Mouse (Mus musculus): ENCODE measurements around the gene Ube3c. TPM values are rescaled to one million over a fixed set of nuclear protein-coding genes. Genes with fewer than 3 reads are reported as not detected.
"Not testable (repeated sequence)": the region's sequence is repeated elsewhere in the genome, so short reads cannot be mapped to it uniquely, and the experiment has no call there.

Ube3c gene
- polyA plus RNA-seq, 1 experiment from 2014 or later: 40.2 TPM

DNA sequence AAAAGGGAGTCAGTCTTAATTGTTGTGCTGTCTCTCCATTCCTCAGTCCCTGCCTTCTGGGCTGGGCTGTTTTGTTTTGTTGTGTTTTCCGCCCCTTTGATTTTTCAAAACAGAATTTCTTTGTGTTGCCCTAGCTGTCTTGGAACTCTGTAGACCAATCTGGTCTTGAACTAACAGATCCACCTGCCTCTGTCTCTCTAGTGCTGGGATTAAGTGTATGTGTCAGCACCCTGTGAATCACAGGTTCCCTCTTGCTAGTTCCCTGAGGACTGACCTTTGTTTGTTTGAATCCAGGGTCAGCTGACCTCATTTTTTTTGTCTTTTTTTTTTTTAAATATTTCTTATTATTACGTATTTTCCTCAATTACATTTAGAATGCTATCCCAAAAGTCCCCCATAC lies 60.9 kb downstream of the Ube3c start:
- Histone ChIP-seq H3K36me3 (peaks cover 42% of the 10 kb centered on the region), H3K4me2 (replicated peaks) (no peak overlapping the region), H3K9ac (replicated peaks) (no peak overlapping the region), H3K27me3 (no peaks in the 10 kb centered on the region), H3K27ac (replicated peaks) (no peak overlapping the region), H3K4me3 (no peak overlapping the region), H3K9me3 (no peaks in the 10 kb centered on the region), H3K4me1 (no peaks in the 10 kb centered on the region)
- no peak for ATAC-seq (replicated peaks)
- 84% methylated on average over 2 of the region's 2 CpGs for WGBS

DNA sequence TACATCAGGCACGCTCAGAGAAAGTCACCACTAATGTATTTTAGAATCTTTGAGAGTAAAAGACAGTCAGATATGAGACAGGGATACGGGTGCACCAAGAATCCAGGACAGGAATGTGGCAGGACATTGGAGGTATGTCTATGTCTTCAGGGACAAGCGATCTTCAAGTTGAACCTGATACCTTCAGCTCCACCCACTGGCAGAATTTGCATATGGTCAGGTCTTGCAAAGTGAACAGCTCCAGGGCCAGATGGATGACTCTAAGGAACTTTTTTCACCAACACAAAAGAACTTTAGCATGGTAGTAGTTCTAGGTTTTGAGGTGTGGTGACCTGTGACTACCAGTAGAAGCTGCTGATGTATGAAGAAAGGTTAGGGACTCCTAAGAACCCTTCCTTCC lies 62.7 kb downstream of the Ube3c start:
- 90% methylated on average over 3 of the region's 3 CpGs for WGBS
- H3K9me3 ChIP-seq: no peaks in the 10 kb centered on the region

DNA sequence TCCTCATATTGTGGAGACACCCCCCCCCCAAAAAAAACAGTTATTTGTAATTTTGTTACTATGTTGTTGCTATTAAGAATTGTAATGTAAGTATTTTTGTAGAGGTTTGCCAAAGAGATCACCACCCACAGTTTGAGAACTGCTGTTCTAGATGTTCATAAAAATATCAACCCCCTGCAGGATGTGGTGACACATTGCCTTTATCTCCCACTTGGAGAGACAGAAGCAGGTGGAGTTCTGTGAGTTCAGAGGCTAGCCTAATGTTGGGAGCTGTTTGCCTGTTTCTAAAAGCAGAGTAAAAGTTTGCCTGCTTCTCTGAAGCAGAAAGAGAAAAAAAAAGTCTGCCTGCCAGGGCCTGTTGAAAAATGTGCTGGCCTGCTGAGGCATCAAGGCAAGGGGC lies 67.3 kb downstream of the Ube3c start:
- H3K36me3 ChIP-seq: peaks cover 67% of the 10 kb centered on the region

More for the DNA sequence above, 62.7 kb downstream of the Ube3c start:
- no peak overlapping the region for H3K27ac ChIP-seq (replicated peaks)
- no peak overlapping the region for H3K9ac ChIP-seq (replicated peaks)
- no peaks in the 10 kb centered on the region for H3K4me1 ChIP-seq
- no peaks in the 10 kb centered on the region for H3K27me3 ChIP-seq
- peaks cover 44% of the 10 kb centered on the region for H3K36me3 ChIP-seq
- H3K4me3 ChIP-seq: no peak overlapping the region
- no peak overlapping the region for H3K4me2 ChIP-seq (replicated peaks)
- no peak for ATAC-seq (replicated peaks)

GRCm38 (mm10) chr5:29636884-29637283 lies 67.8 kb downstream of the Ube3c start:
- no peak overlapping the region for H3K9ac ChIP-seq (replicated peaks)
- H3K27me3 ChIP-seq: no peaks in the 10 kb centered on the region
- no peaks in the 10 kb centered on the region for H3K4me1 ChIP-seq
- H3K4me3 ChIP-seq: no peak overlapping the region
- ATAC-seq (replicated peaks): no peak
- peaks cover 64% of the 10 kb centered on the region for H3K36me3 ChIP-seq
- H3K4me2 ChIP-seq (replicated peaks): no peak overlapping the region
- no peak overlapping the region for H3K27ac ChIP-seq (replicated peaks)
- no peaks in the 10 kb centered on the region for H3K9me3 ChIP-seq

More for the DNA sequence above, 67.3 kb downstream of the Ube3c start:
- ATAC-seq (replicated peaks): no peak
- Histone ChIP-seq H3K4me2 (replicated peaks) (no peak overlapping the region), H3K4me1 (no peaks in the 10 kb centered on the region), H3K27ac (replicated peaks) (no peak overlapping the region), H3K9ac (replicated peaks) (no peak overlapping the region), H3K27me3 (no peaks in the 10 kb centered on the region), H3K4me3 (no peak overlapping the region), H3K9me3 (no peaks in the 10 kb centered on the region)

DNA sequence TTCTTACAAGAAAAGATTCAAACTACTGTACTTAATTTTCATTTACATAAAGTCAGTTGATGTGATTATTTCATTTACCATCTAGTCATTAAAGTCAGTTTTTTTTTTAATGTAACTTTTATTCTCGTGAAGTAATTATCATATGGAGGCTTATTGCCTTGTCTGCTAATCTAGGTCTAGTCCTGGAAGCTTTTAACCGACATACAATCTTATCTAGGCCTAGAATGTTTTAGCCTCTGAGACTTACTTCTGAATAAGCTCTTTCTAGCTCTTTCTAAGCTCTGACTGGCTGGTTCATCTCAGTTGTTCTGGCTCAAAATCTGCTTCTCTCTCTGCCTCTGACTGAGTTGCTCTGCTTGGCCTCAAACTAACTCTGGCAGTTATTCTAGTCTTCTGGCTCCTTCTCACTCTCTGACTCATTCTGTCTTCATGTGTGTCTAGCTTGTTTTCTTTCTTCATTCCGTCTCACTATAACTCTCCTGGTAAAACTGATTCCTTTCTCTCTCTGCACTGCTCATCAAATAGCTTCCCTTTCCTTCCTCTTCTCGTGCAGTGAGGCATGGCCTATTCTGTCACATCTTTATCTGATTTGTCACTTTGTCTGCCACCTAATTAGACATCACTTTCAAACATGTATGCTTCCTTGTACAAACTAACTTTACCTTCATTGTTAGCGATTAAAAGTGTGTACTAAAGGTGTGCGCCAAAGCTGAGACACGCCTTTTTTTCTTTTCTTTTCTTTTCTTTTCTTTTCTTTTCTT lies 72.3 kb downstream of the Ube3c start:
- WGBS: 85% methylated on average over 7 of the region's 7 CpGs
- Histone ChIP-seq H3K9me3 (no peaks in the 10 kb centered on the region), H3K27ac (replicated peaks) (no peak overlapping the region), H3K4me3 (no peak overlapping the region), H3K4me1 (no peaks in the 10 kb centered on the region), H3K27me3 (no peaks in the 10 kb centered on the region), H3K36me3 (peaks cover 55% of the 10 kb centered on the region), H3K4me2 (replicated peaks) (no peak overlapping the region), H3K9ac (replicated peaks) (no peak overlapping the region)
- ATAC-seq (replicated peaks): no peak

DNA sequence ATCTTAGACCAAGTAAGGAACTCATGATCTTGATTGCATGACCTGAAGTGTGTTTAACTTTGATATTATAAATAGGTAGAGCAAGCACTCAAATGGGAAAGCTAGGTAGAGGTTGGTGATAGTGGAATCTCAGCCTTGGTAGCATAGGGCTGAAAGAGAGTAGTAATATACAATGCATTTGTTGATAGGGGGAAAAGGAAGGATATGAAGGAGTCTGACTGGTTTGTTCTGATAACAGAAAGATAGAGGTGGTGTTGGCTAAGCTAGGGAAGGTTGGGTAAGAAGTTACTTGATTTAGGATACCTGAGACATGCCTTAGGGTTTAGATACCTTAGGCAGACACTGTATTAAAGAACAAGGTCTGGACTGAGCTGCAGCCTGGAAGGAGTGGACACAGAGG lies 82.7 kb downstream of the Ube3c start:
- Histone ChIP-seq H3K36me3 (peaks cover 22% of the 10 kb centered on the region), H3K27me3 (no peaks in the 10 kb centered on the region), H3K4me2 (replicated peaks) (no peak overlapping the region), H3K27ac (replicated peaks) (no peak overlapping the region), H3K9me3 (no peaks in the 10 kb centered on the region), H3K4me1 (no peaks in the 10 kb centered on the region), H3K9ac (replicated peaks) (no peak overlapping the region), H3K4me3 (no peak overlapping the region)
- ATAC-seq (replicated peaks): no peak

DNA sequence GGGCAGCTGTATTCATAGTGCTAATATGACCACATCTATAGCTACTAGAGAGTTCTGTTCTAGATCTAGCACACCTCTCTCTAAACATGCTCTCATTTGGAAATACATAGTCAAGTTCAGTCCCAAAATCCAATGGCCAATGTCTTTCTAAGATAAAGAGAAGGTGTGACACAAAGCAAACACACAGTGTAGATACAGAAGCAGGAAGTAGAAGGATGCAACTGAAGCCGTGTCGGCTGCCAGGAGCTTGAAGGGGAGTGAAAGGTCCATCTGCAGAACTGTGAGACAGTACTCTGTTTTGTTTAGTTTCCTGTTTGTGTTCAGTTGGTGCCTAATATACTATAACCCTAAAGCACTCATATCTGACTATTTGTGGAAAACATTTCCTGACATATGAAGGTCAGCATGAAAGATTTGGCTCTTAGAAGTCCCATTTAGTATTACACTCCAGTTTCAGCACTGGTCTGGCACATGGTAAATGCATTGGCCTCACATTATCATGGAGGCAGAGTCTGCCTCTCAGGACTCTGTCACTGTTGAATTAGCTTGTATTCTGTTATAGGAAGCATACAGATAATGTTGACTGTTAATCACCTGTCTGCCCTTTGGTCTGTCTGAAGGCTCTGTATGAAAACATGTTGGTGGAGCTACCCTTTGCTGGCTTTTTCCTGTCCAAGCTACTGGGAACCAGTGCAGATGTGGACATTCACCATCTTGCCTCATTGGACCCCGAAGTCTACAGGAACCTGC lies 88.7 kb downstream of the Ube3c start:
- no peak overlapping the region for H3K4me2 ChIP-seq (replicated peaks)
- H3K9ac ChIP-seq (replicated peaks): no peak overlapping the region
- H3K9me3 ChIP-seq: no peaks in the 10 kb centered on the region
- H3K4me3 ChIP-seq: no peak overlapping the region
- ATAC-seq (replicated peaks): no peak
- no peaks in the 10 kb centered on the region for H3K4me1 ChIP-seq
- 98% methylated on average over 3 of the region's 3 CpGs for WGBS
- peaks cover 29% of the 10 kb centered on the region for H3K36me3 ChIP-seq
- no peaks in the 10 kb centered on the region for H3K27me3 ChIP-seq
- H3K27ac ChIP-seq (replicated peaks): no peak overlapping the region

DNA sequence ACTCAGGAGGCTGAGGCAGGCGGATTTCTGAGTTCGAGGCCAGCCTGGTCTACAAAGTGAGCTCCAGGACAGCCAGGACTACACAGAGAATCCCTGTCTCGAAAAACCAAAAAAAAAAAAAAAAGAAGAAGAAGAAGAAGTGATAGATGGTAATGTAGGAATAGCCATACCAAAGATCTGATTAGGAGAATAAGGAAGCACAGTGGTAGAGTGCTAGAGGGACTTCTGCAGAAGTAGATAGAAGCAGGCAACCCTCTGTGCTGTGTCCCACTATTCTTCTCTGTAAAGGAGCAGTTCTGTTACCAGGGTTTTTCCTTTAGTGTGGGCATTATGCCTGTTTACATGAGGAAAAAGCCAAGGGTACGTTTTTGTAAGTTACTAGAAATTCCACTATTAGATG lies 92.2 kb downstream of the Ube3c start:
- not testable (repeated sequence) for H3K4me1 ChIP-seq; ATAC-seq (replicated peaks); H3K4me3 ChIP-seq; H3K9me3 ChIP-seq; H3K27ac ChIP-seq (replicated peaks); H3K9ac ChIP-seq (replicated peaks); H3K27me3 ChIP-seq; H3K4me2 ChIP-seq (replicated peaks)
- H3K36me3 ChIP-seq: peaks cover 54% of the 10 kb centered on the region
- WGBS: 94% methylated on average over 4 of the region's 4 CpGs

GRCm38 (mm10) chr5:29665391-29665790 lies 96.3 kb downstream of the Ube3c start:
- H3K4me1 ChIP-seq: no peaks in the 10 kb centered on the region
- no peak overlapping the region for H3K4me3 ChIP-seq
- H3K9ac ChIP-seq (replicated peaks): no peak overlapping the region
- no peak overlapping the region for H3K4me2 ChIP-seq (replicated peaks)
- peaks cover 64% of the 10 kb centered on the region for H3K36me3 ChIP-seq
- no peaks in the 10 kb centered on the region for H3K27me3 ChIP-seq
- ATAC-seq (replicated peaks): no peak
- H3K9me3 ChIP-seq: no peaks in the 10 kb centered on the region
- H3K27ac ChIP-seq (replicated peaks): no peak overlapping the region
- 94% methylated on average over 2 of the region's 2 CpGs for WGBS

GRCm38 (mm10) chr5:29672551-29672950 lies 103.5 kb downstream of the Ube3c start:
- ATAC-seq (replicated peaks): no peak
- 95% methylated on average over 4 of the region's 4 CpGs for WGBS
- Histone ChIP-seq H3K4me1 (no peaks in the 10 kb centered on the region), H3K27ac (replicated peaks) (no peak overlapping the region), H3K27me3 (no peaks in the 10 kb centered on the region), H3K36me3 (peaks cover 71% of the 10 kb centered on the region), H3K9me3 (no peaks in the 10 kb centered on the region), H3K4me3 (no peak overlapping the region), H3K4me2 (replicated peaks) (no peak overlapping the region), H3K9ac (replicated peaks) (no peak overlapping the region)

- Histone ChIP-seq H3K27ac (replicated peaks) (no peak overlapping the region), H3K36me3 (peaks cover 57% of the 10 kb centered on the region), H3K27me3 (no peaks in the 10 kb centered on the region), H3K4me1 (no peaks in the 10 kb centered on the region), H3K4me3 (no peak overlapping the region), H3K9ac (replicated peaks) (no peak overlapping the region), H3K4me2 (replicated peaks) (no peak overlapping the region), H3K9me3 (no peaks in the 10 kb centered on the region)
- 93% methylated on average over 4 of the region's 4 CpGs for WGBS
- ATAC-seq (replicated peaks): no peak
These were observed 105.3 kb downstream of the Ube3c start for GRCm38 (mm10) chr5:29674305-29674704.

DNA sequence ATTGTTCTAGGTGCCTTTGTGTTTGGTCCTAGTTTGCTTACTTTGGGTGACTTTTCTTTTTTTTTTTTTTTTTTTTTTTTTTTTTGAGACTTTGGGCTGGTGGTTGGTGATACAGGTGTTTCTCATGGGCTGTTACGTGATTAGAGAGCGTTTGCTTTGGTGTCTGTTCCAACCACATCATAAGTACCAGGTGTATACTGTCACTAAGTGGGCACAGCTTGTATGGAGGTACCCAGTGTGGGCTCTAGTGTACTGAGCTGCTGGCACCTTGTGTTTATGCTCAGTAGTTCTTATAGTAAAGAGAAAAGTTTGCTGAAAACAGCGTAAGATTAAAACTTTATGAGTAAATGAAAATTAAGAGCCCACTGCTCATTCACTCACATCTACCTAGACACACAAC lies 107.4 kb downstream of the Ube3c start:
- WGBS: 92% methylated on average over 3 of the region's 3 CpGs
- Histone ChIP-seq H3K27ac (replicated peaks) (no peak overlapping the region), H3K4me1 (no peaks in the 10 kb centered on the region), H3K9me3 (no peaks in the 10 kb centered on the region), H3K4me3 (no peak overlapping the region), H3K27me3 (no peaks in the 10 kb centered on the region), H3K9ac (replicated peaks) (no peak overlapping the region), H3K4me2 (replicated peaks) (no peak overlapping the region), H3K36me3 (peaks cover 37% of the 10 kb centered on the region)
- ATAC-seq (replicated peaks): no peak

DNA sequence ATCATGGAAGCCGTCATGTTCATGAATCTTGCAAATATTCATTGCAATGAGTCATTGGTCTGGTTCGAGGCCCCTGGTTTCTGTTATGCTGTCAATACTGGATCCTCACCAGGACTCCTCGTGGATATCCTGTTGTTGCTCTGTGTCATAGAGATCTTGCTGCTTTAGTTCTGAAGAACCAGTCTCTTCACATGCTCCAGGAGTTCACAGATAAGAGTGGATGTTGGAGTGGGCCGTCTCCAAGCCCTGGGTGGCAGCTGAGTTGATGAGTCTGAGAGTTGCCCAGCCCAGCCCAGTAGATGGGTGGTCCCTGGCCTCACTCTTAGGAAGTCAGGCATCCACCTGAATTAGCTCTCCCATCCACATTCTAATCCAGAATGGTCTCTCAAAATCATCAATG lies 116.0 kb downstream of the Ube3c start:
- Histone ChIP-seq H3K27ac (replicated peaks) (no peak overlapping the region), H3K9ac (replicated peaks) (no peak overlapping the region), H3K27me3 (no peaks in the 10 kb centered on the region), H3K4me3 (no peak overlapping the region), H3K4me2 (replicated peaks) (no peak overlapping the region), H3K36me3 (no peaks in the 10 kb centered on the region), H3K9me3 (no peaks in the 10 kb centered on the region), H3K4me1 (no peaks in the 10 kb centered on the region)
- WGBS: 82% methylated on average over 4 of the region's 4 CpGs
- no peak for ATAC-seq (replicated peaks)

All from forebrain, embryonic 15.5 days (tissue).